Mouse (Mus musculus) hematopoietic stem cell, adult 5-6 weeks (primary cell): ENCODE results near the gene Mgat2. TPM values are rescaled to one million over a fixed set of nuclear protein-coding genes. Genes with fewer than 3 reads are reported as not detected.
A peak's percentile ranks its signal among the peaks of the same experiment; 100 is the strongest.
"Not testable (repeated sequence)": the region's sequence is repeated elsewhere in the genome, so short reads cannot be mapped to it uniquely, and the experiment has no call there.

ENCODE experiments used
- ATAC-seq, 2 experiments: fragments of 125-278 bp in 1 of 2; replicated peaks in 1 of 2; 2 replicates each; pipeline ENCODE4 v1.8.0; 2016 to 2017; ENCODE audit warnings: inconsistent platforms in 2 of 2, mild to moderate bottlenecking in 2 of 2, moderate number of reproducible peaks in 2 of 2, low read depth in 1 of 2, moderate TSS enrichment in 1 of 2; ENCODE audit not compliant: low FRiP score in 2 of 2, poor library complexity in 2 of 2, severe bottlenecking in 2 of 2, insufficient read depth in 1 of 2, low TSS enrichment in 1 of 2
- total RNA-seq: library from RNA; stranded (forward); fragments of 172-1452, 232-1000 nt; gene quantifications from 2 replicates; pipeline ENCODE4 v1.2.3, GENCODE M21; 2017

The Mgat2 gene
- 116 and 124 TPM in 2 replicates for total RNA-seq

GRCm38 (mm10) chr12:69183583-69184308 lies at the start of gene Mgat2, which contains the start of gene Rpl36al:
TSS of gene Mgat2 (plus strand) at chr12:69184157.
TSS of gene Rpl36al (minus strand) at chr12:69184083.
- peak; percentile 93 for ATAC-seq

GRCm38 (mm10) chr12:69139201-69139600 lies 44.8 kb upstream of the Mgat2 start:
- ATAC-seq = no peak

DNA sequence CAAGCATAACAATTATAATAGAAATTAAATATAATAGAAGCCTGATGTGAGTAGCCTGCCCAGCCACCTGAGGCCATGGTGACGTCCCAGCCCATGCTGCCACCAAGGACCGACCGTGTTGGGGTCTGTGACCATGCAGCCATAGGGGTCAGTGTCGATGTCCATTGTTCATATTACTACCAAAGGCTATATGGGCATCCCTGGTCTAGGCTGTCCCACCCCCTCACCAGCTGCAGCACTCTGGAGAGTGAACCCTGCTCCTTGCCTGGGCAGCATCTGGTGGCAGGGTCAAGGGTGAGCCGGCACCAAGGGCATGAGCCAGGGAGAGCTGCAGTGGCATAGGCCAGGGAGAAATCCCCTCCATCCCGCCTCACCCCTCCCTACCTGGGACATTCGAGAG lies 44.1 kb upstream of the Mgat2 start:
- ATAC-seq = no peak

DNA sequence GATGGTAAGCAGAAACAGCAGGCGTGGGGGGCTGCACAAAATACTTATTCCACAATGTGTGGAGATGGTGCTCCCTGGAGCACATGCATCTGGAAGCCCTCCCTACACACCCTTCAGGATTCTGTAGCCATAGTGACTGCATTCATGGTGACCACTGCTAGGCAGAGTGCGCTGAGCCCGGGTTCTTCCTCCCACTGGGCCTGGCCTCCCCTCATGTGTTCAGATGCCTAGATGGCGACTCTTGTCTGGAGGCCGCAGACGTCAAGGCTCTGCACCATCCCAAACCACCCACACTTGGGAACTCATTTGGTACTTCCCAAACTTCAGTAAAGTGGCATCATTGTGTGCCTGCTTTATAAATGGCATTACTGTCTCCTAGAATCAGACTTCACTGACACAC lies 40.5 kb upstream of the Mgat2 start:
- no peak for ATAC-seq

DNA sequence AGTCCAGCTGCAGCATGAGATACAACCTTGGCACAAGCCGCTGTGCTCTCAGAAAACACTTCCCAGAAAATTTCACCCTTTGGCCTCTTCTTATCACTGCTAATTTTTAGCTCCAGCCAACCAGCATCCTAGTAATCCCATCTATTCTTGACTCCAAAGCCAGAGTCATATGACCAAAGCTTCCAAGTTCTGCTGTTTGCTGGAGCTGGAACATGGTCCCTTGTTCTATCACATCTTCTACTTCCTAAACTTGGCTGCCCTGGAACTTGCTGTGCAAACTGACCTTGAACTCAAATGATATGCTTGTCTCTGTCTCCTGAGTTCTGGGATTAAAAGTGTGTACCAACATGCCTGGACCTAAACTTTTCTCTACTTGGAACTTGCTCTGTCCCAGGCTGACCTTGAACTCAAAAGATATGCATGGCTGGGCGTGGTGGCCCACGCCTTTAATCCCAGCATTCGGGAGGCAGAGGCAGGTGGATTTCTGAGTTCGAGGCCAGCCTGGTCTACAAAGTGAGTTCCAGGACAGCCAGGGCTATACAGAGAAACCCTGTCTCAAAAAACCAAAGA lies 36.7 kb upstream of the Mgat2 start:
- no peak for ATAC-seq

- ATAC-seq = no peak
Observed at GRCm38 (mm10) chr12:69150049-69150448, 33.9 kb upstream of the Mgat2 start.

GRCm38 (mm10) chr12:69155923-69156322 lies 28.0 kb upstream of the Mgat2 start:
- no peak for ATAC-seq

DNA sequence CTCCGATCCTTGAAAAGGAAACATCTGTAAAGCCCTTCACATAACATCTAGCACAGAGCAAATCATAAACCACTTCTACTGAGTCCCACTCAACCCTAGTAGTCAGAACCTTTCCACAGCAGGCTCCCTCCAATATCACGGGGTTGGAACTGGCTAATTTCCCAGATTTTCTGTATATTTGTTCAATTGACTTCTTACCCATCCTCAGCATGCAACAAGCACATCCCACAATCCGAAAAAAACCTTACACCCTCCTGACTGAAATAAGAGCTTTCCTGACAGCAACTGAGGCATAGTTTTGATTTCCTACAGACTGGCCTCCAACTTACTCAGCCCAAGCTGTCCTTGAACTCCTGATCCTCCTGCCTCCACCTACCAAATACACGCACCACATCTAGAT lies 27.5 kb upstream of the Mgat2 start:
- no peak for ATAC-seq

- no peak for ATAC-seq
Observed at GRCm38 (mm10) chr12:69157107-69157506, 26.9 kb upstream of the Mgat2 start.

GRCm38 (mm10) chr12:69158366-69158764 lies 25.6 kb upstream of the Mgat2 start:
- ATAC-seq = peak in 1 of 2 experiments; percentile 6; a peak in 1 of 4 replicates

- peak; percentile 90 to 96 for ATAC-seq
Observed at GRCm38 (mm10) chr12:69158765-69159577, 25.0 kb upstream of the Mgat2 start, which contains the start of gene Rps29. TSS of gene Rps29 (minus strand) at chr12:69159186.

DNA sequence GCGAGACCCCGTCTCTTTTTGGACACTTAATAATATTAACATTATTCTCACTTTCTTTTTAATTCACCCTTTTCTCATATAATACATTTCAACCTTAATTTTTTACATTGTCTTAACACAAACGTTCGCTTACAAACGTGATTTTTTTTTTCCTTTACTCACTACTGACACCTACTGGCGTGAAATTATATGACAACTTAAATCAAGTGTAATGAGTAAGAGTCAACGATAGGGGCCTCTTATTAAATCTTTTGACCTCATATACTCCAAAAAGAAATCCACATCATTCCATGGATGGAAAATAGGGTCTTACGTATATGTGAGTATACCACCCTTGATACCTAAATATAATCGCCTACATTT lies 24.4 kb upstream of the Mgat2 start:
- peak; percentile 24 to 55; a peak in 3 of 4 replicates for ATAC-seq

- not testable (repeated sequence) for ATAC-seq
Observed at GRCm38 (mm10) chr12:69160677-69161076, 23.3 kb upstream of the Mgat2 start.

- not testable (repeated sequence) for ATAC-seq
Observed at GRCm38 (mm10) chr12:69163586-69163985, 20.4 kb upstream of the Mgat2 start.

DNA sequence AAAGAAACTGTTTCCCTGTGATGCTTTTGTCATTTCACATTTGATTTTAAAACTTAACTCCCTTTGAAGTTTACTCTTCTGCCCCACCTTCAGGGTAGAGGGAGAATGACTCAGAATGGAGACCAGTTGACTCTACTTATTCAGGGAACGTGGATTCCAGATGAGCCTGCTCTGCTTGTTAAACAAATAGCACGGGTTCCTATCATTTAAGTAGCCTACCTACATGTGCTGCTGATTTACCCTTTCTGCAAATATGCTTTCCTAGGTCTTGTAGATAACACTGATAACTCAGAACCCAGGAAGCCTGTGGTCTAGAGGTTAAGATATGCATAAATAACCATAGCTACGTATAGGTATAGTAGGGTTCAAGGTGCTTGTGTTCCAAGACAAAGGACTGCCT lies 19.1 kb upstream of the Mgat2 start:
- no peak for ATAC-seq

DNA sequence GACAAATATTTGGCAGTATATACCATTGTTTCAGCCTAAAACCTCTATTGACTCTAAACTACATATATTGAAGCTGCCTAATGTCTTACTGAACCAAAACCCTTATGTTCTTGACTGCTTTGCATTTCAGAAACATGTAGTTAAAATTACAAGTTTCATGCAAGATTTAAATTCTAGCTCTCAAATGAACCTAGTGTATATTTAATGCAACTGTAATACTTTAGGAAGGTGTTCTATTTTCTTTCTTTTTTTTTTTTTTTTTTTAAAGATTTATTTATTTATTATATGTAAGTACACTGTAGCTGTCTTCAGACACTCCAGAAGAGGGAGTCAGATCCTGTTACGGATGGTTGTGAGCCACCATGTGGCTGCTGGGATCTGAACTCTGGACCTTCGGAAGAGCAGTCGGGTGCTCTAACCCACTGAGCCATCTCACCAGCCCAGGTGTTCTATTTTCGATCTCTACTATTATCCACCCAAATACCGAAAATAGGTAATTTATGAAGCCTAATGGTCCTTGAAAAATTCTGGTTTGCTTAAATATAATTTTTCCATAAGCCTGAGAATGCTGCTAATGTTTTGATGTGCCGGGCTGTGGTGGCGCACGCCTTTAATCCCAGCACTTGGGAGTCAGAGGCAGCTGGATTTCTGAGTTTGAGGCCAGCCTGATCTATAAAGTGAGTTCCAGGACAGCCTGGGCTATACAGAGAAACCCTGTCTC lies 16.9 kb upstream of the Mgat2 start:
- not testable (repeated sequence) for ATAC-seq

- ATAC-seq = no peak
Observed at GRCm38 (mm10) chr12:69167656-69168460, 16.1 kb upstream of the Mgat2 start.
